Mouse (Mus musculus) heart, embryonic 13.5 days (tissue): ENCODE measurements around the gene Isy1. TPM values are rescaled to one million over a fixed set of nuclear protein-coding genes. Genes with fewer than 3 reads are reported as not detected.
A peak's percentile ranks its signal among the peaks of the same experiment; 100 is the strongest.

Experiments used
- ATAC-seq: fragments of 200-750 bp; cut with Nextera tagmentation; 2 replicates; pipeline ENCODE4 v1.8.0; 2017; ENCODE audit warnings: moderate TSS enrichment; ENCODE audit not compliant: insufficient number of reproducible peaks, low FRiP score, low TSS enrichment; ENCODE audit errors: extremely low read depth
- H3K27ac ChIP-seq: fragments of 300-500 bp; sonication (generic); replicated peaks from 2 replicates; pipeline ENCODE4 v1.5.1; 2015; ENCODE audit warnings: moderate library complexity, mild to moderate bottlenecking, inconsistent platforms
- H3K27me3 ChIP-seq: fragments of 300-500 bp; sonication (generic); replicated peaks from 2 replicates; pipeline ENCODE4 v1.6.1; 2015; ENCODE audit warnings: mild to moderate bottlenecking, inconsistent platforms
- H3K36me3 ChIP-seq: fragments of 300-500 bp; sonication (generic); 2 replicates; pipeline ENCODE4 v1.6.1; 2015; ENCODE audit warnings: mild to moderate bottlenecking, inconsistent platforms
- H3K4me1 ChIP-seq: fragments of 300-500 bp; sonication (generic); 2 replicates; pipeline ENCODE4 v1.6.1; 2015; ENCODE audit warnings: inconsistent platforms
- H3K4me2 ChIP-seq: fragments of 300-500 bp; sonication (generic); 2 replicates; pipeline ENCODE4 v1.6.1; 2015; ENCODE audit warnings: inconsistent platforms, mild to moderate bottlenecking, moderate library complexity
- H3K4me3 ChIP-seq: fragments of 300-500 bp; sonication (generic); 2 replicates; pipeline ENCODE4 v1.5.1; 2015; ENCODE audit warnings: moderate library complexity, mild to moderate bottlenecking, inconsistent platforms
- H3K9ac ChIP-seq: fragments of 300-500 bp; sonication (generic); 2 replicates; pipeline ENCODE4 v1.6.1; 2015; ENCODE audit warnings: inconsistent platforms, mild to moderate bottlenecking, moderate library complexity
- H3K9me3 ChIP-seq: fragments of 300-500 bp; sonication (generic); 2 replicates; pipeline ENCODE4 v1.6.1; 2016; ENCODE audit warnings: inconsistent platforms
- WGBS: fragments of 180-500 bp; shearing (Covaris S2); methylation state at CpG from one replicate; pipeline ENCODE4 v1.1.7; 2015; ENCODE audit warnings: mixed read lengths; 5-methylcytosine and 5-hydroxymethylcytosine counted together
- polyA plus RNA-seq: library from polyadenylated mRNA; unstranded; fragments of >200 nt; fragmentation: Nextera tagmentation; extraction: Ambion mirVana; gene quantifications from 2 replicates; pipeline ENCODE4 v1.2.1, GENCODE M21; 2015

Gene Isy1
- polyA plus RNA-seq, 1 experiment from 2014 or later: 22.1 TPM

DNA sequence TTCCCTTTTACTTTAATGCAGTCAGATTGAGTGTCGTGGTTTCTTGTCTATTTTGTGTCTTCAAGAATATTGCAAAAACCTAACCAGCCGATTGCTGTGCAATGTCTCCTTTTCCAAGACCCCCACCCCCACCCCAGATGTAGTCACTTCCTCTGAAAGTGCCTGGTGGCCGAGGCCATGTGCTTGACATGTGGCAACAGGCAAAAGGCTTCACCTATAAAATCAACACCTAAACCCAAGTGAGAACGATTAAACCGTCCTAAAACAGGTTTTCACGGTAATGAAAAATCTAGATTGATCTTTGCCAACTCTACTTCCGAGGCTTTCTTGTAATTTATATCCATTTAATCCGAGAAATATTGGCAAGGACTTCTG is 11.2 kb upstream of the Isy1 start:
- H3K9ac ChIP-seq: peak overlapping the region; percentile 99
- no peaks in the 10 kb centered on the region for H3K9me3 ChIP-seq
- under 1% methylated on average over 8 of the region's 8 CpGs for WGBS
- peak overlapping the region; percentile 90 for H3K4me3 ChIP-seq
- H3K27ac ChIP-seq: peak overlapping the region; percentile 93
- H3K4me2 ChIP-seq: peak overlapping the region; percentile 78
- no peaks in the 10 kb centered on the region for H3K27me3 ChIP-seq
- ATAC-seq: no peak
- H3K36me3 ChIP-seq: peaks cover 28% of the 10 kb centered on the region
- peaks cover 34% of the 10 kb centered on the region for H3K4me1 ChIP-seq

DNA sequence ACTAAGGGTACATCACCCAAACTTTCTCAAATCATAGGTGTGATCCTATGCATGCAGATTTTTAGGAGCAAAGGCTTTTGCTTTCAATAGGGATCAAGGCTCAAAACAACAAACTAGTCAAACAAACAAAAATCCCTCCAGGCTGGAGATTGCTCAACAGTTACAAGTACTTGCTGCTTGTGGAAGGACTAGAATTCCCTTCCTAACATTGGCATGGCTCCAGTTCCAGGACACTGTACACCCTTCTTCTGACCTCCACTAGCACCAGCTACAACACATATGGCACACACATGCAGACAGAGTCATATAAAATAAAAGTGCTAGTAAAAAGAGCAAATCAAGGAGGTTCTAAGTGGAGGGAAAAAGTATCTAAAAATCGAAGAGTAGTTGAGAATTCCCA is 8.2 kb upstream of the Isy1 start:
- ATAC-seq: no peak
- H3K27me3 ChIP-seq: no peaks in the 10 kb centered on the region
- H3K9ac ChIP-seq: no peak overlapping the region
- WGBS: 72% methylated on average over 1 of the region's 1 CpGs
- peaks cover 57% of the 10 kb centered on the region for H3K36me3 ChIP-seq
- no peak overlapping the region for H3K27ac ChIP-seq
- peak overlapping the region; percentile 28; the same call in 1 of the 2 replicates for H3K4me2 ChIP-seq
- H3K4me3 ChIP-seq: no peak overlapping the region
- no peaks in the 10 kb centered on the region for H3K9me3 ChIP-seq
- peaks cover 33% of the 10 kb centered on the region for H3K4me1 ChIP-seq

DNA sequence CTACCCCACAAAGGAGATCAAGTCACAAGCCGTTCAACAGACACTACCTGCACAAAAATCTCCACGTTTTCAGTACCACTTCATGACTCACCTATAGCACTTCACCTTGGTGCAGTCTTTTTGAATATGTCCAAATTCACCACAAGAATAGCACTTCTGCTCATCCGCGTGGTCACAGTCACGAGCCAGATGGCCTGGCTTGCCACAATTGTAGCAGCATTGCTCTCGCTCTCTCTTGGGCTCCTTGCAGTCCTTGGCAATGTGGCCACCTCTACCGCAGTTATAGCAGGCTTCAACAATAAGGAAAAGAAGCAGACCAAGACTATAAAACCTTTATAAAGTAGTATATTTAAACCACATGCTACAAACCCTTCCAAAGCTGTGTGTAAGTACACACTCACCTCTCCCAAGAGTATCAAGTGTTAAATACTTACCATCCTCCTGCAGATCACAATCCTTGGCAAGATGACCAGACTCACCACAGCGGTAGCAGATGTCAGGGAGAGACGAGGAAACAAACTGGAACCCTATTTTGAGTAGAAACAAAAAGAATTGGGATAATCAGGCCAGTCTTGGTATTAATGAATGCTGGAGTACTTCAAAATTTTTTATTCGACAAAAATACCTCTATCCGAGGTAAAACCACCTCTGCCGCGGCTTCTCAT is 6.6 kb upstream of the Isy1 start:
- no peak for ATAC-seq
- Histone ChIP-seq H3K27ac (no peak overlapping the region), H3K9ac (no peak overlapping the region), H3K36me3 (peaks cover 67% of the 10 kb centered on the region), H3K4me2 (no peak overlapping the region), H3K4me1 (peaks cover 27% of the 10 kb centered on the region), H3K4me3 (no peak overlapping the region), H3K9me3 (no peaks in the 10 kb centered on the region), H3K27me3 (no peaks in the 10 kb centered on the region)
- WGBS: 89% methylated on average over 13 of the region's 13 CpGs

DNA sequence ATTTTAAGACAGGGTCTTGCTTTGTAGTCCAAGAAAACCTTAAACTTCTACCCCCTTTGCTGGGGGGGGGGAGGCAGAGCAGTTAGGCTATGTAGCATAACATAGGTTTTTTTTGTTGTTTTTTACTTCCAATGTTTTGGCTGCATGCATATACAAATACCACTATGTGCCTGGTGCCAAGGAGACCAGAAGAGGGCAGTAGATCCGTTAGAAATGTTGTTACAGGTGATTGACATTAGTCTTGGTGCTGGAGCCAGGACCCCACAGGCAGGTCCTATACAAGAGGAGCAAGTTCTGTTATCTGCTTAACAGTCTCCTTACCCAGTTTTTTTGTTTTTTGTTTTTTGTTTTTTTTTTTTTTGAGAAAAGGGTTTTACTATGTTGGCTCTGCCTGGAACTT is 3.7 kb upstream of the Isy1 start:
- no peak for ATAC-seq
- Histone ChIP-seq H3K27me3 (no peaks in the 10 kb centered on the region), H3K4me1 (peaks cover 20% of the 10 kb centered on the region), H3K36me3 (peaks cover 52% of the 10 kb centered on the region), H3K4me3 (no peak overlapping the region), H3K9me3 (no peaks in the 10 kb centered on the region), H3K4me2 (no peak overlapping the region), H3K9ac (no peak overlapping the region), H3K27ac (no peak overlapping the region)
- 27% methylated on average over 1 of the region's 1 CpGs for WGBS

DNA sequence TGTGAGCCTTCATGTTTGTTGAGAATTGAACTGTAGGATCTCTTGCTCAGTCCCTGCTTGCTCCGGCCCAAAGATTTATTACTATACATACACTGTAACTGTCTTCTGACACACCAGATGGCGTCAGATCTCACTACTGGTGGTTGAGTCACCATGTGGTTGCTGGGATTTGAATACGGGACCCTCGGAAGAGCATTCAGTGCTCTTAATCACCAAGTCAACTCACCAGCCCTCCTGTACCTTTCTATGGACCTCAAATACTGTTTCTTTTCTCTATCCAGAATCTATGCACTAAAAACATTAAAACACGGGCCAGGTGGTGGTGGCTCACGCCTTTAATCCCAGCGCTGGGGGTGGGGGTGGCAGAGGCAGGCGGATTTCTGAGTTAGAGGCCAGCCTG is 3.0 kb upstream of the Isy1 start:
- Histone ChIP-seq H3K4me3 (no peak overlapping the region), H3K9ac (no peak overlapping the region), H3K4me1 (peaks cover 18% of the 10 kb centered on the region), H3K27me3 (no peaks in the 10 kb centered on the region), H3K4me2 (no peak overlapping the region), H3K36me3 (peaks cover 52% of the 10 kb centered on the region), H3K27ac (no peak overlapping the region), H3K9me3 (no peaks in the 10 kb centered on the region)
- WGBS: 80% methylated on average over 8 of the region's 8 CpGs
- ATAC-seq: no peak

DNA sequence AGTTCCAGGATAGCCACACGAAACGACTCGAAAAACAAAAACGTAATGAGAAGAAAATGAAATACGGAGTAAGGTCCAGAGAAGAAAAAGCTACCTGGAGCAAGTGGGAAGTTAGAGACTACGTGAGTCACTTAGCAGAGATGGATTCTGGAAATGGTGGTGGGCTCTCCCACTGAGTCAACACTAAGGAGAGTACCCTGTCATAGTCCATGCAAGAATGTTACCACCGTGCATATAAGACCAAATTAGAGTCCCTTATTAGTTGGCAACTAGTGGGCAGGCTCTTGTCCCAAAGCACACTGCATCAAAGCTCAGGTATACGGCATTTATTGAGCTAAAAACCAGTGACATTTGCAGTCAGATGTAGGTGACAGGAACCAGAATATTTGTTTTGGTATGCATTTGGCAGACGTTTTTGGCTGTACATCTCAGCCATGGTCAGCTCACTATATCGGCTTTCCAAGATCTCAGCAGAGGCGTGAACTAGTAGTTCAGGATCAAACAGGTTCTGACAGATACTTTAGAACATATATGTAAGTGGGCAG is 1.3 kb upstream of the Isy1 start:
- peak overlapping the region; percentile 94; the same call in 1 of the 2 replicates for H3K9ac ChIP-seq
- 55% methylated on average over 11 of the region's 11 CpGs for WGBS
- 0 out of 2 replicates have a peak overlapping the region, but pooled peaks have one; percentile 97 for H3K27ac ChIP-seq

DNA sequence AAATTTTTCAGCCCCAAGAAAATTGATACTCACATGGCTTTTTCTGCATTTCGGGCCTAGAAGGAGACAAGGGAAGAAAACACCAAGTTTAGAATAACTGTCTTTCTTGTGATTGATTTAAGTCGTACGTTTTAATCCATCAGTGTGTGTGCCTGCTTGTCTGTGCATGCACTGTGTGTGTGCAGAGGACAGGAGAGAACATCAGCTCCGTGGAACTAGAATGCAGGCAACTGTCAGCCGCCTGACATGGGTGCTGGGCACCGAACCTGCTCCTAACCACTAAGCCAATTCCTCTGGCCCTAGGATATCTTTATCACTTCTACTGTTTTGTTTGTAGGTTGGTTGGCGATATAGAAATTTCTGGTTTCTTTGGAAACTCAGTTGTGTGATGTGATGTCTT is 2.9 kb downstream of the Isy1 start, which contains the start of gene Gm45140:
Gm45140 (minus strand) TSS at position 101 of the 400 bp plus-strand sequence.
- H3K4me3 ChIP-seq: no peak within 1 kb of the TSS
- H3K36me3 ChIP-seq: peaks cover 49% of the 10 kb centered on the region
- WGBS: 89% methylated on average over 7 of the region's 7 CpGs
- no peak within 1 kb of the TSS for H3K9ac ChIP-seq
- H3K4me2 ChIP-seq: no peak within 1 kb of the TSS
- no peak for ATAC-seq
- no peak within 1 kb of the TSS for H3K27ac ChIP-seq
- peaks cover 18% of the 10 kb centered on the region for H3K4me1 ChIP-seq
- no peaks in the 10 kb centered on the region for H3K27me3 ChIP-seq
- no peaks in the 10 kb centered on the region for H3K9me3 ChIP-seq

More for the DNA sequence above, 1.3 kb upstream of the Isy1 start:
- ATAC-seq: no peak
- Histone ChIP-seq H3K36me3 (peaks cover 53% of the 10 kb centered on the region), H3K4me3 (peak overlapping the region; percentile 87; the same call in 1 of the 2 replicates), H3K27me3 (no peaks in the 10 kb centered on the region), H3K4me2 (peak overlapping the region; percentile 87), H3K4me1 (peaks cover 18% of the 10 kb centered on the region), H3K9me3 (no peaks in the 10 kb centered on the region)

DNA sequence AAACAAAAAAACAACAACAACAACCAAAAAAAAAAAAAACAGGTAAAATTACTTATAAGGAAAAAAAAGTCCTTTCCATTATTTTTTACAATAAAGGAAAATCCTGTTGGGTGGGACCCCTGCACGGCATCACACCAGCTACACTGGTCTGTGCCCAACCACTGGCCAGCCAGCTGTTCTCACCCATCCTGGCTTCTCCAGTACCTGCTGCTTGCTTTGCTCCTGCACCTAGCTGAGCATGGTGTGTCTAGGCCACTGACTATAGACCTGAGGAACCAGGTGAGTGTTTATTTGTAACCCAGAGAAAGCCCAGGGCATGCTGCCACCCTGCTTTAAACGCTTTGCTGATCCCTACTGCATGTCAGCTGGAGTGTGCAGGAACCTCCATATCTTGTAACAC is 18.2 kb downstream of the Isy1 start:
- Histone ChIP-seq H3K4me2 (no peak overlapping the region), H3K9me3 (no peaks in the 10 kb centered on the region), H3K27me3 (no peaks in the 10 kb centered on the region), H3K9ac (no peak overlapping the region), H3K27ac (no peak overlapping the region), H3K36me3 (peaks cover 99% of the 10 kb centered on the region), H3K4me3 (no peak overlapping the region), H3K4me1 (no peaks in the 10 kb centered on the region)
- no peak for ATAC-seq
- 92% methylated on average over 2 of the region's 2 CpGs for WGBS

DNA sequence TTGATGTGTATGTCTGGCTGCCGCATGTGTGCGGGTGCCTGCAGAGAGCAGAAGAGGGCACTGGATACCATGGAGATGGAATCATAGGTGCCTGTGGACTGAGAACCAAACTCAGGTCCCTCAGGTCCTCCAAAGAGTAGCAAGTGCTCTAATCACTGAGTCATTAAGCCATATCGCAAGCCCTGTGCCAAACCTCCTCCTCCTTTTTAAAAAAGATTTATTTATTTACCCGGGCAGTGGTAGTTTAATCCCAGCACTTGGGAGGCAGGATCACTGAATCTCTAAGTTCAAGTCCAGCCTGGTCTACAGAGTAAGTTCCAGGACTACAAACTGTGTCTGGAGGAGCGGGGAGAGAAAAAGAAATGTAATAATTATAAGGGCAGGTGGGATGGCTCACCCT is 24.1 kb downstream of the Isy1 start:
- ATAC-seq: no peak
- no peak overlapping the region for H3K27ac ChIP-seq
- H3K4me1 ChIP-seq: peaks cover 20% of the 10 kb centered on the region
- H3K36me3 ChIP-seq: peaks cover 58% of the 10 kb centered on the region
- WGBS: 92% methylated on average over 5 of the region's 5 CpGs
- H3K4me3 ChIP-seq: no peak overlapping the region
- H3K27me3 ChIP-seq: no peaks in the 10 kb centered on the region
- no peak overlapping the region for H3K4me2 ChIP-seq
- H3K9ac ChIP-seq: no peak overlapping the region
- no peaks in the 10 kb centered on the region for H3K9me3 ChIP-seq

DNA sequence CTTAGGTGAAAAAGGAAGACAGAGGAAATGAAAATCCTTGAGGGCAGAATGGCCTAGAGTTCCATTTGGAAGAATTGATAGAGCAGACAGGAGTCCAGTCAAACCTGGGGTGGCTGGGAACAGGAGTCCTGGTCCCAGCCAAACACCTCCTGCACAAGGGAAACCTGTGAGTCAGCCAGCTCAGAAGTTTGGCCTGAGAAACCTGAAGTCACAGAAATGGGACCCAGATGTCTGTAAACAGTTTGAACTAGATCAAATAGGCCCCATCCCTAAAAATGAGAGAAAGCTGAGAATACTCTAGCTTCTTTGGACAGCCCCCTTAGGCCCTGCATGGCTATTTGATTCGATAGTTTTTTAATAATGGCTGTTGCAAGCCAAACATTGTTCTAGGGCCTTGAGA is 25.9 kb downstream of the Isy1 start:
- peak overlapping the region; percentile 79; the same call in 1 of the 2 replicates for H3K27ac ChIP-seq
- H3K9ac ChIP-seq: peak overlapping the region; percentile 88; the same call in 1 of the 2 replicates
- peaks cover 43% of the 10 kb centered on the region for H3K36me3 ChIP-seq
- H3K4me2 ChIP-seq: peak overlapping the region; percentile 97
- H3K9me3 ChIP-seq: no peaks in the 10 kb centered on the region
- 87% methylated on average over 1 of the region's 1 CpGs for WGBS
- no peak for ATAC-seq
- no peaks in the 10 kb centered on the region for H3K27me3 ChIP-seq
- H3K4me3 ChIP-seq: peak overlapping the region; percentile 73
- H3K4me1 ChIP-seq: peaks cover 20% of the 10 kb centered on the region

DNA sequence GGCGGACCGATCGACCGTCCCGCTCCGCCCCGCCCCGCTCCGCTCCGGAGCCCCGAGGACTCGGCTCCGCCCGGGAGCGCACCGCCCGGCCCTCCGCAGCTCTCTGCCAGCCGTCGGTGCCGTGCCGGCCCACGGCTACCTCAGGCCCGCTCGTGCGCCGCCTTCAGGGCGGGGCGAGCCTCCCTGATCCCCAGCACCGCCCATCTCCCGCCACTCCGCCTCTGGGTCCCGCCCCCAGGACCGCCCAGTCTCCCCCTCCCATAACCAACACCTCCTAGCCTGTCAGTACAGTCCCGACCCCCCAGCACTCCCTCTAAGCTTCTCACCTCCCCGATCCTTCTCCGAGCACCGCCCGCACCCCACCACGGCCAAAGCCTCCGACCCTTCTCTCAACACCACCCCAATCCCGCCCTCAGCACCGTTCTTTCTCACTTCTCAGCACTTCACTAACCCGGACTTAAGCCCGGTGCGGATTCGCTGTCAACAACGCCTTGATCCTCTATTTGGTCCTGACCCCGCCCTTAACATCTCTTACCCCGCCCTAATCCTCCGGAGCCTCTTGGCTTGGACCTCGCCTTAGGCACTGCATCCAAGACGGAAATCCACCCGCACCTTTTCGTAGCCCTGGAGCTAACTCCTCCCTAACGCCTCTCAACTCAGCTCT is 26.8 kb downstream of the Isy1 start, which contains the start of gene Rab43:
Rab43 (minus strand) TSS at position 490 of the 664 bp plus-strand sequence.
- Histone ChIP-seq H3K4me3 (peak within 1 kb of the TSS; percentile 73), H3K36me3 (peaks cover 34% of the 10 kb centered on the region), H3K27me3 (no peaks in the 10 kb centered on the region), H3K27ac (peak within 1 kb of the TSS; percentile 79), H3K9me3 (no peaks in the 10 kb centered on the region), H3K9ac (peak within 1 kb of the TSS; percentile 88), H3K4me1 (peaks cover 23% of the 10 kb centered on the region), H3K4me2 (peak within 1 kb of the TSS; percentile 97)
- WGBS: under 1% methylated on average over 55 of the region's 56 CpGs
- peak; percentile 94 for ATAC-seq
